Mouse (Mus musculus) heart, postnatal 0 days (tissue): ENCODE data around the gene Aco1. TPM values are rescaled to one million over a fixed set of nuclear protein-coding genes. Genes with fewer than 3 reads are reported as not detected.

Experiments
- ATAC-seq: fragments of 200-750 bp; cut with Nextera tagmentation; 2 replicates; pipeline ENCODE4 v1.8.0; 2017; ENCODE audit warnings: low read depth, moderate number of reproducible peaks, moderate library complexity; ENCODE audit not compliant: insufficient read depth
- DNase-seq: peaks from one replicate; pipeline ENCODE4 v3.0.0-alpha.2; 2016; ENCODE audit warnings: low spot score
- H3K27ac ChIP-seq: fragments of 300-500 bp; sonication (generic); 2 replicates; pipeline ENCODE4 v1.5.1; 2014; ENCODE audit warnings: low read depth, mild to moderate bottlenecking
- H3K27me3 ChIP-seq: fragments of 300-500 bp; sonication (generic); 2 replicates; pipeline ENCODE4 v1.6.1; 2014; ENCODE audit warnings: low read length, mixed read lengths; ENCODE audit not compliant: control insufficient read depth, insufficient read depth
- H3K36me3 ChIP-seq: fragments of 300-500 bp; sonication (generic); replicated peaks from 2 replicates; pipeline ENCODE4 v1.6.1; 2014; ENCODE audit warnings: low read length, mixed read lengths; ENCODE audit not compliant: control insufficient read depth, insufficient read depth
- H3K4me1 ChIP-seq: fragments of 300-500 bp; sonication (generic); 2 replicates; pipeline ENCODE4 v1.6.1; 2014; ENCODE audit warnings: antibody characterized with exemption; ENCODE audit not compliant: control insufficient read depth, insufficient read depth
- H3K4me2 ChIP-seq: fragments of 300-500 bp; sonication (generic); 2 replicates; pipeline ENCODE4 v1.6.1; 2014; ENCODE audit warnings: low read depth, mild to moderate bottlenecking, low read length, moderate library complexity
- H3K4me3 ChIP-seq: fragments of 300-500 bp; sonication (generic); 2 replicates; pipeline ENCODE4 v1.5.1; 2014; ENCODE audit warnings: low read depth, low read length
- H3K9ac ChIP-seq: fragments of 300-500 bp; sonication (generic); replicated peaks from 2 replicates; pipeline ENCODE4 v1.6.1; 2014; ENCODE audit warnings: low read depth, low read length, mixed read lengths
- H3K9me3 ChIP-seq: fragments of 300-500 bp; sonication (generic); replicated peaks from 2 replicates; pipeline ENCODE4 v1.6.1; 2016; ENCODE audit warnings: low read length; ENCODE audit not compliant: control insufficient read depth
- CTCF ChIP-seq: IDR thresholded peaks from 2 replicates; pipeline ENCODE4 v1.5.1; 2016; ENCODE audit warnings: antibody characterized with exemption, control low read depth, low read depth
- EP300 ChIP-seq: IDR thresholded peaks from 2 replicates; pipeline ENCODE4 v1.6.1; 2016; ENCODE audit warnings: antibody characterized with exemption, low read depth
- WGBS: fragments of 180-500 bp; shearing (Covaris S2); extraction: QIAGEN DNeasy Blood & Tissue Kit; methylation state at CpG from one replicate; pipeline ENCODE4 v1.1.7; 2014; 5-methylcytosine and 5-hydroxymethylcytosine counted together
- polyA plus RNA-seq: library from polyadenylated mRNA; unstranded; fragments of >200 nt; fragmentation: Nextera tagmentation; extraction: Ambion mirVana; gene quantifications from 2 replicates; pipeline ENCODE4 v1.2.1, GENCODE M21; 2015
- total RNA-seq: library from RNA; depleted of rRNA; stranded (reverse); fragments of >200 nt; gene quantifications from 2 replicates; pipeline ENCODE4 v1.2.3, GENCODE M21; 2014; ENCODE audit warnings: low replicate concordance

The Aco1 gene
- total and polyA plus RNA-seq, 2 experiments from 2014 or later: 28.0 to 42.6 TPM

- TF ChIP-seq EP300: no peak
- TF ChIP-seq CTCF: no peak
- Histone ChIP-seq H3K36me3 (peaks cover 30% of the 10 kb centered on the region), H3K9me3 (no peaks in the 10 kb centered on the region), H3K27me3 (no peaks in the 10 kb centered on the region), H3K4me3 (no peak overlapping the region), H3K4me2 (no peak overlapping the region), H3K9ac (no peak overlapping the region), H3K4me1 (no peaks in the 10 kb centered on the region), H3K27ac (no peak overlapping the region)
- WGBS: 78% methylated on average over 11 of the region's 11 CpGs
- DNase-seq (no peak), ATAC-seq (no peak)
These were observed 84.2 kb downstream of the Aco1 start for GRCm38 (mm10) chr4:40227131-40227530.

GRCm38 (mm10) chr4:40227886-40228285 is 85.0 kb downstream of the Aco1 start:
- H3K36me3 ChIP-seq: peaks cover 36% of the 10 kb centered on the region
- WGBS: 80% methylated on average over 7 of the region's 7 CpGs
- TF ChIP-seq EP300 (no peak), CTCF (no peak)
- DNase-seq: no peak
- H3K4me3 ChIP-seq: no peak overlapping the region
- H3K27me3 ChIP-seq: no peaks in the 10 kb centered on the region
- H3K4me1 ChIP-seq: no peaks in the 10 kb centered on the region
- no peak overlapping the region for H3K27ac ChIP-seq
- no peaks in the 10 kb centered on the region for H3K9me3 ChIP-seq
- no peak for ATAC-seq
- no peak overlapping the region for H3K4me2 ChIP-seq
- no peak overlapping the region for H3K9ac ChIP-seq

- Histone ChIP-seq H3K4me3 (no peak overlapping the region), H3K9me3 (no peaks in the 10 kb centered on the region), H3K36me3 (peaks cover 26% of the 10 kb centered on the region), H3K4me1 (no peaks in the 10 kb centered on the region), H3K27me3 (no peaks in the 10 kb centered on the region), H3K9ac (no peak overlapping the region), H3K4me2 (no peak overlapping the region), H3K27ac (no peak overlapping the region)
- no peak for TF ChIP-seq EP300
- TF ChIP-seq CTCF: no peak
- WGBS: 90% methylated on average over 6 of the region's 6 CpGs
- DNase-seq (no peak), ATAC-seq (no peak)
These were observed 86.8 kb downstream of the Aco1 start for GRCm38 (mm10) chr4:40229723-40230122.

- Histone ChIP-seq H3K9me3 (no peaks in the 10 kb centered on the region), H3K4me1 (no peaks in the 10 kb centered on the region), H3K36me3 (peaks cover 9% of the 10 kb centered on the region; the same call in 1 of the 2 replicates), H3K9ac (no peak overlapping the region), H3K4me2 (no peak overlapping the region), H3K27ac (no peak overlapping the region), H3K4me3 (no peak overlapping the region), H3K27me3 (no peaks in the 10 kb centered on the region)
- no peak for TF ChIP-seq EP300
- 88% methylated on average over 7 of the region's 7 CpGs for WGBS
- ATAC-seq (no peak), DNase-seq (no peak)
These were observed 90.3 kb downstream of the Aco1 start for GRCm38 (mm10) chr4:40233062-40233664.

GRCm38 (mm10) chr4:40234256-40234655 is 91.4 kb downstream of the Aco1 start:
- no peak overlapping the region for H3K4me2 ChIP-seq
- DNase-seq (no peak), ATAC-seq (no peak)
- H3K4me3 ChIP-seq: no peak overlapping the region
- WGBS: 77% methylated on average over 6 of the region's 6 CpGs
- H3K4me1 ChIP-seq: peaks cover 4% of the 10 kb centered on the region
- TF ChIP-seq CTCF: no peak
- TF ChIP-seq EP300: no peak
- no peak overlapping the region for H3K9ac ChIP-seq
- H3K36me3 ChIP-seq: peaks cover 9% of the 10 kb centered on the region; the same call in 1 of the 2 replicates
- no peaks in the 10 kb centered on the region for H3K9me3 ChIP-seq
- H3K27me3 ChIP-seq: no peaks in the 10 kb centered on the region
- no peak overlapping the region for H3K27ac ChIP-seq

GRCm38 (mm10) chr4:40236829-40237228 is 93.9 kb downstream of the Aco1 start:
- 76% methylated on average over 4 of the region's 4 CpGs for WGBS
- ATAC-seq: no peak
- no peak for TF ChIP-seq EP300
- TF ChIP-seq CTCF: no peak

More at GRCm38 (mm10) chr4:40236829-40237228, 93.9 kb downstream of the Aco1 start:
- Histone ChIP-seq H3K4me2 (no peak overlapping the region), H3K27ac (no peak overlapping the region), H3K4me1 (peaks cover 4% of the 10 kb centered on the region), H3K9ac (no peak overlapping the region), H3K36me3 (peaks cover 9% of the 10 kb centered on the region; the same call in 1 of the 2 replicates), H3K9me3 (no peaks in the 10 kb centered on the region), H3K4me3 (no peak overlapping the region), H3K27me3 (no peaks in the 10 kb centered on the region)
- DNase-seq: no peak
